Mouse (Mus musculus): ENCODE results near the gene Sumo3. TPM values are rescaled to one million over a fixed set of nuclear protein-coding genes. Genes with fewer than 3 reads are reported as not detected.
A peak's percentile ranks its signal among the peaks of the same experiment; 100 is the strongest.

Sumo3 gene
- polyA plus RNA-seq, 1 experiment = 131 TPM

DNA sequence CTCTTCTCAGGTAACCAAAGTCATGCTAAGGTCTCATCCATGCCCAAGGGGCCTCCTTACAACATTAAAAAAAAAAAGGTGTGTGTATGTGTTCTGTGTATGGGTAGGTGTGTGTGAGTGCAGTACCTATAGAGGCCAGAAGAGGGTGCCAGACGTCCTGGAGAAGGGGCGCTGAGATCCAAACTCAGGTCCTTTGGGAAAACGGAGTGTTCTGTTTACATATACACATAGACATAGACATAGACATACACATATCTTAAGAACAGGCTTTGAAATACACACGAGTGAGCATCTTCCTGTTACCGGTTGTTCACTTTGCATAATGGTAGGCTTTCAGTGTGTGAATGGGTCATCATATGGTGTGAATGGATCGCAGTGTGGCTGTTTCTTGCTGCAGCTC lies 1.8 kb upstream of the Sumo3 start:
- TF ChIP-seq POLR2A (IDR thresholded peaks at IDR 0.05; ENCODE audit: low read depth, low read length) (no peak), CTCF (IDR thresholded peaks at IDR 0.05; ENCODE audit: extremely low read depth, insufficient read depth, insufficient read length, insufficient replicate concordance) (no peak)
- 93% methylated on average over 6 of the region's 6 CpGs for WGBS
- Histone ChIP-seq H3K27ac (ENCODE audit: insufficient read depth, low read length) (no peak overlapping the region), H3K4me1 (ENCODE audit: control insufficient read depth, insufficient read depth, insufficient read length) (peaks cover 6% of the 10 kb centered on the region), H3K36me3 (ENCODE audit: control insufficient read depth, insufficient read depth, low read length) (no peaks in the 10 kb centered on the region), H3K4me3 (ENCODE audit: extremely low read depth, insufficient read depth, insufficient read length) (no peak overlapping the region), H3K27me3 (ENCODE audit: control insufficient read depth, insufficient read depth, low read length) (no peaks in the 10 kb centered on the region)
- no peak for DNase-seq (ENCODE audit: low read depth in 1 of 2, low spot score in 2 of 2)

DNA sequence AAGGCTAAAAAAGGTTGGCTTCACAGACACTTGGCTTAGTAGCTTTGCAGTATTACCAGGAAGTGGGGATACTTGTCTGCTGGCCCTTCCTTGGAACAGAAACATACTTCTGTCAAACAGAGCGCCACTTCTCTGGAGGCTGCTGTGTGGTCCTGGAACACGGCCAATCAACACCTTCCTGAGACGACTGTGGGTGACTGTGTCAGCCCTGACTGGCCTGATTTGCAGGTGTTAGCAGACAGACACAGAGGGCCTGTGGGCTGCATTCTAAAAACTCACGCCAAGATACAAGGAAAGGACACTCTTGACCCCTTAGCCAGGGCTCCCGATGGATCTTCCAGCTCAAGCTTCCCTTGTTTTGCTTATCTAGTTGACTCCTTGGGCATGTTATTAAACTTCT lies 939 bp upstream of the Sumo3 start:
- Histone ChIP-seq H3K27me3 (ENCODE audit: control insufficient read depth, insufficient read depth, low read length) (no peaks in the 10 kb centered on the region), H3K27ac (ENCODE audit: insufficient read depth, low read length) (0 out of 2 replicates have a peak overlapping the region, but pooled peaks have one; percentile 98), H3K4me3 (ENCODE audit: extremely low read depth, insufficient read depth, insufficient read length) (no peak overlapping the region), H3K36me3 (ENCODE audit: control insufficient read depth, insufficient read depth, low read length) (peaks cover 2% of the 10 kb centered on the region), H3K4me1 (ENCODE audit: control insufficient read depth, insufficient read depth, insufficient read length) (peaks cover 6% of the 10 kb centered on the region)
- TF ChIP-seq CTCF (IDR thresholded peaks at IDR 0.05; ENCODE audit: extremely low read depth, insufficient read depth, insufficient read length, insufficient replicate concordance) = no peak
- WGBS = 58% methylated on average over 5 of the region's 5 CpGs
- DNase-seq (ENCODE audit: low read depth in 1 of 2, low spot score in 2 of 2) = no peak

DNA sequence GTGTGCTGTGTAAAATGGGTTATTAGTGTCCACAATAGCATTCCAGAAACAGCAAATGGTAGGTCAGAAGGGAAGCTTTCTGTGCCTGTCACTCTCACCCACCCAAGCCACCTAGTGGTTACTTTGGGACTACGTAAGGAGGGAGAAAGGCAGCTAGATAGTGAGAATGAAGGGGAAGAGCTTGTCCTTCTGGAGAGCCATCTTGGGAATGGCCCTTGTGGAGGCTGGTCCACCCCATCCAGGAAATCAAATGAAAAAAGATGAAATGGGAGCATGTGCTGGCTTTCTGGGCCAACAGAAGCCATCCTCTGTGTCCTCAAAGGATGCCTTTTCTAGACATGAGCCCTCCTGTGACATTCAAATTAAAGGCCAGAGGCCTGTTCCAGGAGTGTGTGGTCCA lies 529 bp upstream of the Sumo3 start:
- H3K4me1 ChIP-seq (ENCODE audit: control insufficient read depth, insufficient read depth, insufficient read length) = peaks cover 6% of the 10 kb centered on the region
- peak overlapping the region; percentile 85; the same call in 1 of the 2 replicates for H3K4me3 ChIP-seq (ENCODE audit: extremely low read depth, insufficient read depth, insufficient read length)
- peak overlapping the region; percentile 98 for H3K27ac ChIP-seq (ENCODE audit: insufficient read depth, low read length)
- no peak for TF ChIP-seq CTCF (IDR thresholded peaks at IDR 0.05; ENCODE audit: extremely low read depth, insufficient read depth, insufficient read length, insufficient replicate concordance)
- TF ChIP-seq POLR2A (IDR thresholded peaks at IDR 0.05; ENCODE audit: low read depth, low read length) = no peak
- whole genome bisulfite sequencing = 16% methylated on average over 1 of the region's 1 CpGs
- H3K36me3 ChIP-seq (ENCODE audit: control insufficient read depth, insufficient read depth, low read length) = peaks cover 3% of the 10 kb centered on the region
- peak in 1 of 2 experiments; percentile 49 for DNase-seq (ENCODE audit: low read depth in 1 of 2, low spot score in 2 of 2)
- H3K27me3 ChIP-seq (ENCODE audit: control insufficient read depth, insufficient read depth, low read length) = no peaks in the 10 kb centered on the region

- Histone ChIP-seq H3K4me1 (ENCODE audit: control insufficient read depth, insufficient read depth, insufficient read length) (peaks cover 6% of the 10 kb centered on the region), H3K27ac (ENCODE audit: insufficient read depth, low read length) (peak overlapping the region; percentile 95), H3K4me3 (ENCODE audit: extremely low read depth, insufficient read depth, insufficient read length) (peak overlapping the region; percentile 83), H3K27me3 (ENCODE audit: control insufficient read depth, insufficient read depth, low read length) (no peaks in the 10 kb centered on the region), H3K36me3 (ENCODE audit: control insufficient read depth, insufficient read depth, low read length) (peaks cover 10% of the 10 kb centered on the region)
- peak; percentile 26 to 37 for DNase-seq (ENCODE audit: low read depth in 1 of 2, low spot score in 2 of 2)
- TF ChIP-seq CTCF (IDR thresholded peaks at IDR 0.05; ENCODE audit: extremely low read depth, insufficient read depth, insufficient read length, insufficient replicate concordance) (no peak), POLR2A (IDR thresholded peaks at IDR 0.05; ENCODE audit: low read depth, low read length) (no peak)
- 5% methylated on average over 7 of the region's 7 CpGs for WGBS
Measured at GRCm38 (mm10) chr10:77606855-77607254, 958 bp downstream of the Sumo3 start.

GRCm38 (mm10) chr10:77607441-77607840 lies 1.5 kb downstream of the Sumo3 start:
- TF ChIP-seq CTCF (IDR thresholded peaks at IDR 0.05; ENCODE audit: extremely low read depth, insufficient read depth, insufficient read length, insufficient replicate concordance) = no peak
- no peak for TF ChIP-seq POLR2A (IDR thresholded peaks at IDR 0.05; ENCODE audit: low read depth, low read length)
- peaks cover 6% of the 10 kb centered on the region for H3K4me1 ChIP-seq (ENCODE audit: control insufficient read depth, insufficient read depth, insufficient read length)
- H3K36me3 ChIP-seq (ENCODE audit: control insufficient read depth, insufficient read depth, low read length) = peaks cover 12% of the 10 kb centered on the region
- no peaks in the 10 kb centered on the region for H3K27me3 ChIP-seq (ENCODE audit: control insufficient read depth, insufficient read depth, low read length)
- H3K4me3 ChIP-seq (ENCODE audit: extremely low read depth, insufficient read depth, insufficient read length) = peak overlapping the region; percentile 14; the same call in 1 of the 2 replicates
- DNase-seq (ENCODE audit: low read depth in 1 of 2, low spot score in 2 of 2) = no peak
- peak overlapping the region; percentile 95 for H3K27ac ChIP-seq (ENCODE audit: insufficient read depth, low read length)
- WGBS = 34% methylated on average over 5 of the region's 5 CpGs

GRCm38 (mm10) chr10:77608589-77608988 lies 2.7 kb downstream of the Sumo3 start:
- TF ChIP-seq CTCF (IDR thresholded peaks at IDR 0.05; ENCODE audit: extremely low read depth, insufficient read depth, insufficient read length, insufficient replicate concordance) = no peak
- no peak for TF ChIP-seq POLR2A (IDR thresholded peaks at IDR 0.05; ENCODE audit: low read depth, low read length)
- Histone ChIP-seq H3K36me3 (ENCODE audit: control insufficient read depth, insufficient read depth, low read length) (peaks cover 14% of the 10 kb centered on the region), H3K27ac (ENCODE audit: insufficient read depth, low read length) (no peak overlapping the region), H3K27me3 (ENCODE audit: control insufficient read depth, insufficient read depth, low read length) (no peaks in the 10 kb centered on the region), H3K4me1 (ENCODE audit: control insufficient read depth, insufficient read depth, insufficient read length) (peaks cover 6% of the 10 kb centered on the region), H3K4me3 (ENCODE audit: extremely low read depth, insufficient read depth, insufficient read length) (no peak overlapping the region)
- DNase-seq (ENCODE audit: low read depth in 1 of 2, low spot score in 2 of 2) = no peak
- WGBS = 91% methylated on average over 8 of the region's 8 CpGs

GRCm38 (mm10) chr10:77610221-77610961 lies 4.5 kb downstream of the Sumo3 start:
- Histone ChIP-seq H3K27me3 (ENCODE audit: control insufficient read depth, insufficient read depth, low read length) (no peaks in the 10 kb centered on the region), H3K4me3 (ENCODE audit: extremely low read depth, insufficient read depth, insufficient read length) (no peak overlapping the region), H3K4me1 (ENCODE audit: control insufficient read depth, insufficient read depth, insufficient read length) (peaks cover 6% of the 10 kb centered on the region), H3K36me3 (ENCODE audit: control insufficient read depth, insufficient read depth, low read length) (peaks cover 19% of the 10 kb centered on the region), H3K27ac (ENCODE audit: insufficient read depth, low read length) (no peak overlapping the region)
- DNase-seq (ENCODE audit: low read depth in 1 of 2, low spot score in 2 of 2) = no peak
- TF ChIP-seq POLR2A (IDR thresholded peaks at IDR 0.05; ENCODE audit: low read depth, low read length) (no peak), CTCF (IDR thresholded peaks at IDR 0.05; ENCODE audit: extremely low read depth, insufficient read depth, insufficient read length, insufficient replicate concordance) (no peak)
- WGBS = 85% methylated on average over 8 of the region's 8 CpGs

Data from spleen, adult 2 months (tissue).